Mouse (Mus musculus): ENCODE data around the gene Spata1. TPM values are rescaled to one million over a fixed set of nuclear protein-coding genes. Genes with fewer than 3 reads are reported as not detected.

Gene Spata1
- total and polyA plus RNA-seq, 2 experiments from 2014 or later: 1.4 to 3.2 TPM

- Histone ChIP-seq H3K4me2 (ENCODE audit: low read depth, low read length) (no peak overlapping the region), H3K27me3 (ENCODE audit: insufficient read depth, low read length) (no peaks in the 10 kb centered on the region), H3K27ac (no peak overlapping the region), H3K4me1 (ENCODE audit: insufficient read depth, low read length) (no peaks in the 10 kb centered on the region), H3K36me3 (ENCODE audit: insufficient read depth, low read length) (peaks cover 25% of the 10 kb centered on the region), H3K4me3 (ENCODE audit: low read length) (no peak overlapping the region), H3K9me3 (ENCODE audit: low read length) (no peaks in the 10 kb centered on the region), H3K9ac (replicated peaks; ENCODE audit: low read length) (no peak overlapping the region)
- TF ChIP-seq CTCF (IDR thresholded peaks at IDR 0.05; ENCODE audit: low read depth): no peak
- WGBS: 95% methylated on average over 8 of the region's 8 CpGs
- ATAC-seq: no peak
- DNase-seq (ENCODE audit: low spot score): no peak
Measured at GRCm38 (mm10) chr3:146417873-146418272, 81.7 kb downstream of the Spata1 start.

- no peak for ATAC-seq
- 88% methylated on average over 12 of the region's 12 CpGs for WGBS
- Histone ChIP-seq H3K27me3 (ENCODE audit: insufficient read depth, low read length) (no peaks in the 10 kb centered on the region), H3K9me3 (ENCODE audit: low read length) (no peaks in the 10 kb centered on the region), H3K4me2 (ENCODE audit: low read depth, low read length) (no peak overlapping the region), H3K36me3 (ENCODE audit: insufficient read depth, low read length) (peaks cover 8% of the 10 kb centered on the region), H3K9ac (replicated peaks; ENCODE audit: low read length) (no peak overlapping the region), H3K27ac (no peak overlapping the region), H3K4me1 (ENCODE audit: insufficient read depth, low read length) (no peaks in the 10 kb centered on the region), H3K4me3 (ENCODE audit: low read length) (no peak overlapping the region)
- no peak for TF ChIP-seq CTCF (IDR thresholded peaks at IDR 0.05; ENCODE audit: low read depth)
- DNase-seq (ENCODE audit: low spot score): no peak
Measured at GRCm38 (mm10) chr3:146414555-146414954, 85.0 kb downstream of the Spata1 start.

GRCm38 (mm10) chr3:146413992-146414391 lies 85.6 kb downstream of the Spata1 start:
- DNase-seq (ENCODE audit: low spot score): no peak
- Histone ChIP-seq H3K36me3 (ENCODE audit: insufficient read depth, low read length) (peaks cover 3% of the 10 kb centered on the region), H3K9ac (replicated peaks; ENCODE audit: low read length) (no peak overlapping the region), H3K4me3 (ENCODE audit: low read length) (no peak overlapping the region), H3K27ac (no peak overlapping the region), H3K9me3 (ENCODE audit: low read length) (no peaks in the 10 kb centered on the region), H3K4me2 (ENCODE audit: low read depth, low read length) (no peak overlapping the region), H3K4me1 (ENCODE audit: insufficient read depth, low read length) (no peaks in the 10 kb centered on the region), H3K27me3 (ENCODE audit: insufficient read depth, low read length) (no peaks in the 10 kb centered on the region)
- ATAC-seq: no peak
- no peak for TF ChIP-seq CTCF (IDR thresholded peaks at IDR 0.05; ENCODE audit: low read depth)
- 72% methylated on average over 4 of the region's 4 CpGs for WGBS

- no peak for ATAC-seq
- no peak overlapping the region for H3K9ac ChIP-seq (replicated peaks; ENCODE audit: low read length)
- no peak overlapping the region for H3K27ac ChIP-seq
- 83% methylated on average over 13 of the region's 13 CpGs for WGBS
- no peak overlapping the region for H3K4me2 ChIP-seq (ENCODE audit: low read depth, low read length)
- no peak overlapping the region for H3K4me3 ChIP-seq (ENCODE audit: low read length)
- no peaks in the 10 kb centered on the region for H3K9me3 ChIP-seq (ENCODE audit: low read length)
- no peak for DNase-seq (ENCODE audit: low spot score)
- no peaks in the 10 kb centered on the region for H3K27me3 ChIP-seq (ENCODE audit: insufficient read depth, low read length)
- H3K36me3 ChIP-seq (ENCODE audit: insufficient read depth, low read length): no peaks in the 10 kb centered on the region
- no peak for TF ChIP-seq CTCF (IDR thresholded peaks at IDR 0.05; ENCODE audit: low read depth)
- no peaks in the 10 kb centered on the region for H3K4me1 ChIP-seq (ENCODE audit: insufficient read depth, low read length)
Measured at GRCm38 (mm10) chr3:146413016-146413415, 86.5 kb downstream of the Spata1 start.

- Histone ChIP-seq H3K36me3 (ENCODE audit: insufficient read depth, low read length) (no peaks in the 10 kb centered on the region), H3K9ac (replicated peaks; ENCODE audit: low read length) (no peak overlapping the region), H3K4me1 (ENCODE audit: insufficient read depth, low read length) (peaks cover under 1% of the 10 kb centered on the region; the same call in 1 of the 2 replicates), H3K9me3 (ENCODE audit: low read length) (no peaks in the 10 kb centered on the region), H3K27me3 (ENCODE audit: insufficient read depth, low read length) (no peaks in the 10 kb centered on the region), H3K4me2 (ENCODE audit: low read depth, low read length) (no peak overlapping the region), H3K27ac (no peak overlapping the region), H3K4me3 (ENCODE audit: low read length) (no peak overlapping the region)
- DNase-seq (ENCODE audit: low spot score) (no peak), ATAC-seq (no peak)
- 89% methylated on average over 7 of the region's 7 CpGs for WGBS
- no peak for TF ChIP-seq CTCF (IDR thresholded peaks at IDR 0.05; ENCODE audit: low read depth)
Measured at GRCm38 (mm10) chr3:146412480-146412879, 87.1 kb downstream of the Spata1 start.

- Histone ChIP-seq H3K4me2 (ENCODE audit: low read depth, low read length) (no peak overlapping the region), H3K4me3 (ENCODE audit: low read length) (no peak overlapping the region), H3K4me1 (ENCODE audit: insufficient read depth, low read length) (peaks cover 5% of the 10 kb centered on the region; the same call in 1 of the 2 replicates), H3K9me3 (ENCODE audit: low read length) (no peaks in the 10 kb centered on the region), H3K27ac (no peak overlapping the region), H3K27me3 (ENCODE audit: insufficient read depth, low read length) (no peaks in the 10 kb centered on the region), H3K36me3 (ENCODE audit: insufficient read depth, low read length) (no peaks in the 10 kb centered on the region), H3K9ac (replicated peaks; ENCODE audit: low read length) (no peak overlapping the region)
- WGBS: 72% methylated on average over 2 of the region's 2 CpGs
- ATAC-seq: peak; percentile 62
- DNase-seq (ENCODE audit: low spot score): no peak
- no peak for TF ChIP-seq CTCF (IDR thresholded peaks at IDR 0.05; ENCODE audit: low read depth)
Measured at GRCm38 (mm10) chr3:146412008-146412407, 87.5 kb downstream of the Spata1 start.

GRCm38 (mm10) chr3:146410114-146410513 lies 89.4 kb downstream of the Spata1 start:
- Histone ChIP-seq H3K4me1 (ENCODE audit: insufficient read depth, low read length) (peaks cover 21% of the 10 kb centered on the region), H3K27me3 (ENCODE audit: insufficient read depth, low read length) (no peaks in the 10 kb centered on the region), H3K4me2 (ENCODE audit: low read depth, low read length) (no peak overlapping the region), H3K9ac (replicated peaks; ENCODE audit: low read length) (no peak overlapping the region), H3K4me3 (ENCODE audit: low read length) (no peak overlapping the region), H3K9me3 (ENCODE audit: low read length) (no peaks in the 10 kb centered on the region), H3K27ac (no peak overlapping the region), H3K36me3 (ENCODE audit: insufficient read depth, low read length) (no peaks in the 10 kb centered on the region)
- WGBS: 84% methylated on average over 7 of the region's 7 CpGs
- DNase-seq (ENCODE audit: low spot score) (no peak), ATAC-seq (no peak)
- no peak for TF ChIP-seq CTCF (IDR thresholded peaks at IDR 0.05; ENCODE audit: low read depth)

Other genes with a start within 250 kb of the Spata1 start
- gene Ssx2ip, start 95.1 kb downstream of the Spata1 start, total RNA-seq (2014; rRNA removed): 21.7 and 23.6 TPM in 2 replicates
- 21.7 and 23.5 TPM in 2 replicates for gene Ssx2ip, start 95.1 kb downstream of the Spata1 start, polyA plus RNA-seq (2015; fragmentation: Nextera tagmentation; extraction: Ambion mirVana)
- gene Ctbs, start 50.0 kb downstream of the Spata1 start, total RNA-seq (2014; rRNA removed): 6.6 and 11.4 TPM in 2 replicates
- 5.7 and 6.2 TPM in 2 replicates for gene Ctbs, start 50.0 kb downstream of the Spata1 start, polyA plus RNA-seq (2015; fragmentation: Nextera tagmentation; extraction: Ambion mirVana)
- gene Gng5, start 54 bp upstream of the Spata1 start, total RNA-seq (2014; rRNA removed): 100 and 119 TPM in 2 replicates
- 411 and 424 TPM in 2 replicates for gene Gng5, start 54 bp upstream of the Spata1 start, polyA plus RNA-seq (2015; fragmentation: Nextera tagmentation; extraction: Ambion mirVana)
- gene Rpf1, start 21.7 kb upstream of the Spata1 start, total RNA-seq (2014; rRNA removed): 20.5 and 21.0 TPM in 2 replicates
- 25.9 and 29.0 TPM in 2 replicates for gene Rpf1, start 21.7 kb upstream of the Spata1 start, polyA plus RNA-seq (2015; fragmentation: Nextera tagmentation; extraction: Ambion mirVana)
- 0.16 TPM in 1 of 2 replicates, not detected in the other for gene Uox, start 70.7 kb upstream of the Spata1 start, total RNA-seq (2014; rRNA removed)
- gene Uox, start 70.7 kb upstream of the Spata1 start, polyA plus RNA-seq (2015; fragmentation: Nextera tagmentation; extraction: Ambion mirVana): 0.14 and 0.20 TPM in 2 replicates
- gene Dnase2b, start 115.8 kb upstream of the Spata1 start, total RNA-seq (2014; rRNA removed): not detected in 2 replicates
- not detected in 2 replicates for gene Dnase2b, start 115.8 kb upstream of the Spata1 start, polyA plus RNA-seq (2015; fragmentation: Nextera tagmentation; extraction: Ambion mirVana)
- gene 4930503B20Rik, start 151.6 kb upstream of the Spata1 start, total RNA-seq (2014; rRNA removed): not detected in 2 replicates
- gene 4930503B20Rik, start 151.6 kb upstream of the Spata1 start, polyA plus RNA-seq (2015; fragmentation: Nextera tagmentation; extraction: Ambion mirVana): not detected in 2 replicates
- 0.36 and 0.89 TPM in 2 replicates for gene Samd13, start 185.8 kb upstream of the Spata1 start, total RNA-seq (2014; rRNA removed)
- 0.45 and 0.46 TPM in 2 replicates for gene Samd13, start 185.8 kb upstream of the Spata1 start, polyA plus RNA-seq (2015; fragmentation: Nextera tagmentation; extraction: Ambion mirVana)